In the genomic region with DNA sequence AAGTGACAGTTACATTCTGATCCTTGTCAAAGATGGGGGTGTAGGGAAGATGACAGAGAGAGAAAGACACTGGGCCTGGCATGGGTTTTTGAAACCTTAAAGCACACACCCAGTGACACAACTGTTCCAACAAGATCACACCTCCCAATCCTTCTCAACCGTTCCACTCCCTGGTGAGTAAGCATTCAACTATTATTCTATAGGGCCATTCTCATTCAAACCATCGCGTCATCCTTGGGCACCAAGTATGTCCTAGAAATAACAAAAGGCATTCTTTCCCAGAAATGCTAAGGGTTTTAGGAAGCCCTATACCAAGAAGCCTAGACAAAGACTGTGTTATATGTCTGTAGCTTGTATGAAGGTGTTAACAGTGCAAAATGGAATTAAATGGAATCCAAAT, we compare ENCODE assay signal across 31 mouse cellular contexts. TPM values are rescaled to one million over a fixed set of nuclear protein-coding genes. Genes with fewer than 3 reads are reported as not detected.
"Had no signal": no experiment of that assay in that cellular context is flagged by ENCODE, and none has a peak within 500 bp of the region (broad histone marks: within the 10 kb centered on the region; RNA-seq: fewer than 3 reads in every experiment).

No protein-coding gene starts in this region.

- H3K4me1 ChIP-seq: heart, embryonic 13.5 days; hindbrain, embryonic 13.5 days; limb, embryonic 10.5 days; limb, embryonic 12.5 days had no signal

- H3K27ac ChIP-seq: heart, adult 2 months; heart, embryonic 13.5 days; heart, embryonic 15.5 days; hindbrain, embryonic 13.5 days; hindbrain, embryonic 15.5 days; hindbrain, postnatal 0 days; kidney, embryonic 15.5 days; kidney, postnatal 0 days; layer of hippocampus, adult 2 months; left cerebral cortex, adult 2 months; limb, embryonic 10.5 days; limb, embryonic 12.5 days; liver, embryonic 14.5 days had no signal

- H3K36me3 ChIP-seq: heart, embryonic 13.5 days; heart, embryonic 15.5 days; hindbrain, embryonic 13.5 days; hindbrain, embryonic 15.5 days; kidney, embryonic 15.5 days; limb, embryonic 10.5 days; limb, embryonic 12.5 days had no signal

- H3K4me2 ChIP-seq: heart, embryonic 11.5 days; heart, embryonic 13.5 days; heart, embryonic 15.5 days; hindbrain, embryonic 13.5 days; hindbrain, embryonic 15.5 days; kidney, embryonic 15.5 days; limb, embryonic 12.5 days; liver, embryonic 11.5 days had no signal

- ATAC-seq: hindbrain, postnatal 0 days; intestine, embryonic 16.5 days had no signal

- H3K4me3 ChIP-seq: heart, adult 2 months; heart, embryonic 13.5 days; heart, embryonic 15.5 days; hindbrain, embryonic 13.5 days; hindbrain, embryonic 15.5 days; kidney, embryonic 15.5 days; layer of hippocampus, adult 2 months; left cerebral cortex, adult 2 months; limb, embryonic 10.5 days; limb, embryonic 12.5 days had no signal

- DNase-seq: gastrocnemius, postnatal 14 days; gastrocnemius, postnatal 36 days; heart, adult 11 months; heart, adult 2 months; heart, postnatal 14 days; heart, postnatal 36 days; kidney, adult 11 months; kidney, adult 2 months; kidney, adult 9 months; kidney, postnatal 14 days; kidney, postnatal 4 days; liver had no signal

- H3K9ac ChIP-seq: heart, embryonic 13.5 days; heart, embryonic 15.5 days; hindbrain, embryonic 13.5 days; hindbrain, embryonic 15.5 days; kidney, embryonic 15.5 days; limb, embryonic 12.5 days; liver, embryonic 14.5 days had no signal

RNA-seq across cellular contexts. Expression of gene Rbmxl2, which starts 1.4 kb away (rescaled TPM):
- polyA plus RNA-seq: heart, adult 2 months; heart, embryonic 11.5 days; heart, embryonic 13.5 days; heart, embryonic 15.5 days; heart, postnatal 0 days; hindbrain, embryonic 11.5 days; hindbrain, embryonic 13.5 days; hindbrain, embryonic 15.5 days; hindbrain, postnatal 0 days; intestine, embryonic 14.5 days; intestine, embryonic 16.5 days; kidney, adult 2 months; kidney, embryonic 15.5 days; kidney, postnatal 0 days; limb, embryonic 10.5 days; limb, embryonic 12.5 days; limb, embryonic 14.5 days; liver, embryonic 11.5 days; liver, embryonic 14.5 days had no signal

RNA-seq across cellular contexts. Expression of gene Nlrp14, which starts 41.1 kb away (rescaled TPM):
- polyA plus RNA-seq: heart, adult 2 months; heart, embryonic 11.5 days; heart, embryonic 13.5 days; heart, embryonic 15.5 days; heart, postnatal 0 days; hindbrain, embryonic 11.5 days; hindbrain, embryonic 13.5 days; hindbrain, embryonic 15.5 days; intestine, embryonic 14.5 days; intestine, embryonic 16.5 days; kidney, adult 2 months; kidney, embryonic 15.5 days; kidney, postnatal 0 days; limb, embryonic 10.5 days; limb, embryonic 12.5 days; limb, embryonic 14.5 days; liver, embryonic 11.5 days; liver, embryonic 14.5 days had no signal
